Mouse (Mus musculus) A20 (cell line): Measurements from ENCODE around the gene Tefm.
A peak's percentile ranks its signal among the peaks of the same experiment; 100 is the strongest.

ENCODE experiments used
- DNase-seq: peaks from one replicate; pipeline ENCODE4 v3.0.0-alpha.2; 2011; ENCODE audit warnings: low read depth, low spot score

Tefm gene

GRCm38 (mm10) chr11:80098444-80099056 is 43.4 kb downstream of the Tefm start:
- DNase-seq: no peak

GRCm38 (mm10) chr11:80090555-80091164 is 51.3 kb downstream of the Tefm start:
- DNase-seq: peak; percentile 49

GRCm38 (mm10) chr11:80089817-80090214 is 52.2 kb downstream of the Tefm start:
- no peak for DNase-seq

- peak; percentile 93 for DNase-seq
Measured at GRCm38 (mm10) chr11:80088917-80089816, 52.8 kb downstream of the Tefm start, which contains the start of gene Atad5. Gene Atad5 (plus strand): TSS chr11:80089400.

GRCm38 (mm10) chr11:80086844-80087243 is 55.1 kb downstream of the Tefm start:
- DNase-seq: peak; percentile 94
